Mouse (Mus musculus): Measurements from ENCODE around the gene Mitf. TPM values are rescaled to one million over a fixed set of nuclear protein-coding genes. Genes with fewer than 3 reads are reported as not detected.

Mitf gene
- polyA plus RNA-seq, 1 experiment, result 10.2 TPM

DNA sequence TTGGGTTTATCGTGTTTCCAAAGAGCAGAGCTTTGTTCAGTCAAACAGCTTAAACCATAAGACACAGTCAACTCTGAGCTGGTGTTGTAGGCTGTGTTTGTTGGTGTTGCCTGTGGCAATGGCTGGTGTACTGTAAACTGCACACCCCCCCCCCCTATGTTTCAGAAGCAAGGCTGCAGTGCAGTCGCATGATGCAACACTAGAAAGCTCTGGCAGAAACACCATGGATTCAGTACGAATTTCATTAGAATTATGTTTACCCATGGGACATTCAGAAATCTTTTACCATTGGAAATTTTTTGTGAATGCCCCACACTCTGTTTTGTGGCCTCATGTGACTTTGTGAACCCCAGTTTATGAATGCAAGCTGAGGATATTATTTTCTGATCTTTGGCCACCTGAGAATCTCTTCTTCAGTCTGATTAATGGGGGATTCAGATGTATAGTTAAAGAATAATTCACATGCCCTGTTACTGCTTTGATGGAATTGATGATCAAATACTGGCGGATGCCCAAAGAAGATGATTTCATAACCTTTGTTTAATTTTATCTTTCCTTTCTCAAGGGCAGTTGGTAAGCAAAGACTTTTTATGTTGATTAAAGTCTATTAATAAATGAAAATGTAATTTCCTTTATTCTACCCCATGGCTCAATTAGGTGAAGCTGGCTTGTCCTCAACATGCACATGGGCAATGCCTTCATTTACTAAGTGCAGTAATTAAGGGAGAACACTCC lies 64.6 kb downstream of the Mitf start:
- 88% methylated on average over 4 of the region's 4 CpGs for WGBS
- no peak for DNase-seq
- Histone ChIP-seq H3K27me3 (ENCODE audit: control insufficient read depth, insufficient read depth, low read length) (no peaks in the 10 kb centered on the region), H3K4me3 (replicated peaks; ENCODE audit: insufficient read depth, low read depth, low read length) (no peak overlapping the region), H3K4me1 (ENCODE audit: control insufficient read depth, insufficient read depth, low read length) (no peaks in the 10 kb centered on the region), H3K27ac (ENCODE audit: insufficient read depth, low read length) (no peak overlapping the region)
- TF ChIP-seq CTCF (IDR thresholded peaks at IDR 0.05; ENCODE audit: borderline replicate concordance, insufficient read depth, low read depth, low read length), result no peak
- no peak for TF ChIP-seq POLR2A (IDR thresholded peaks at IDR 0.05; ENCODE audit: borderline replicate concordance, insufficient read depth, low read length)

DNA sequence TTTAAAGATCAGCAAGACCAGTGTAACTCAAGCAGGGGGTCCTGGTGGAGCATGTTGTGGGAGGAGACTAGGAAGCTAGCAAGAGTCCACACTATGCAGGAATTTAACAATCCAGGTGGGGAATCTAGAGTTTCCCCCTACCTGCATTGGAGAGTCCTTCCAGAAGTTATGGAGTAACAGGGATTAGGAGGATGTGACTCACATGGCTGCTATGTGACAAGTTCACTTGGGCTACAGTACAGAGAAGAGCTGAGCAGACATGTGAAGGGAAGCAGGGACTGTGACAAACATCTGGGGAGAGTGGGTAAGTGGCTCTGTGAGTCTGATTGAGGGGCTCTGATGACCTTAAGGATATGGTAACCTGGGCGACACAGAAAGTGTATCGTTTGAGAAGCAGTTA lies 66.2 kb downstream of the Mitf start:
- no peak for DNase-seq
- TF ChIP-seq CTCF (IDR thresholded peaks at IDR 0.05; ENCODE audit: borderline replicate concordance, insufficient read depth, low read depth, low read length) (no peak), POLR2A (IDR thresholded peaks at IDR 0.05; ENCODE audit: borderline replicate concordance, insufficient read depth, low read length) (no peak)
- Histone ChIP-seq H3K27me3 (ENCODE audit: control insufficient read depth, insufficient read depth, low read length) (no peaks in the 10 kb centered on the region), H3K4me3 (replicated peaks; ENCODE audit: insufficient read depth, low read depth, low read length) (no peak overlapping the region), H3K27ac (ENCODE audit: insufficient read depth, low read length) (no peak overlapping the region), H3K4me1 (ENCODE audit: control insufficient read depth, insufficient read depth, low read length) (no peaks in the 10 kb centered on the region)
- WGBS, result 93% methylated on average over 2 of the region's 2 CpGs

DNA sequence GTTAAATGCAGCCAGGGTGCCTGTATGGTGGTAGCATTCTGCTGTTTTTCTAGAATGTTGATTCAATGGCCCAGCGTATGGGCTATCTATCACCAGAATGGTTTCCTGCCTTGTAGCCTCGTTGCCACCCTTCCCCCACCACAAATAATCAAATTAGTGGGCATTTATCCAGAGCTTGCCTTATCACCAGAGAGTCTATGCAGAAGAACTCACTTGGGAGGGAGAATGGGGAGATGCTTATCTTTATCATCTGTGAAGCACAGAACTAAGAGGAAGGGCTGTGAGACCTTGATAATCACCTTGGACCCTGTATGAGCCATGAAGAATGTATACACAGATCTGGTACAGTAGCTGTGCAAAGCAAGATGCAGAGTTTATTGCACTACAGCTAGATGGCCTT lies 70.1 kb downstream of the Mitf start:
- H3K27ac ChIP-seq (ENCODE audit: insufficient read depth, low read length), result no peak overlapping the region
- 86% methylated on average over 2 of the region's 2 CpGs for WGBS
- H3K27me3 ChIP-seq (ENCODE audit: control insufficient read depth, insufficient read depth, low read length), result no peaks in the 10 kb centered on the region
- peaks cover 8% of the 10 kb centered on the region for H3K4me1 ChIP-seq (ENCODE audit: control insufficient read depth, insufficient read depth, low read length)
- no peak overlapping the region for H3K4me3 ChIP-seq (replicated peaks; ENCODE audit: insufficient read depth, low read depth, low read length)
- DNase-seq, result no peak
- TF ChIP-seq POLR2A (IDR thresholded peaks at IDR 0.05; ENCODE audit: borderline replicate concordance, insufficient read depth, low read length), result no peak

DNA sequence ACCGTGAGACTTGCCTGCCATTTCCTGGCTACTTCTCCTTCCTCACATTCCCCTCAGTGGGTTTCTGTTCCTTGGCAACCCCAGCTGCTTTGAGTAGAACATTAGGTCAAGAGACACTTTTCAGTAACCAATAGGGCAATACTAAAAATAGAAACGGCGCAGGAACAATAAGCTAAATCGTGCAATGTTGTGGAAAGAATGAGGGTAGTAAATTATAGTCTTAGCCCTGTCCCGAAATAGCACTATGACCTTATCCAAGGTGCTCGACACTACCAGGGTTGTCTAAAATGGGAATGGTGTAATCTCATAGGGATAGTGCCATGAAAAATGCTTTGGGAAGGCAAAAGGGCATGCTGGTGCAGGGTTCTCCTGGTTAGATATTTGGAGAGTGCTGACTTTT lies 70.6 kb downstream of the Mitf start:
- TF ChIP-seq POLR2A (IDR thresholded peaks at IDR 0.05; ENCODE audit: borderline replicate concordance, insufficient read depth, low read length), result no peak
- TF ChIP-seq CTCF (IDR thresholded peaks at IDR 0.05; ENCODE audit: borderline replicate concordance, insufficient read depth, low read depth, low read length), result no peak
- Histone ChIP-seq H3K27ac (ENCODE audit: insufficient read depth, low read length) (no peak overlapping the region), H3K4me1 (ENCODE audit: control insufficient read depth, insufficient read depth, low read length) (peaks cover 9% of the 10 kb centered on the region), H3K4me3 (replicated peaks; ENCODE audit: insufficient read depth, low read depth, low read length) (no peak overlapping the region), H3K27me3 (ENCODE audit: control insufficient read depth, insufficient read depth, low read length) (no peaks in the 10 kb centered on the region)
- WGBS, result 56% methylated on average over 6 of the region's 6 CpGs
- DNase-seq, result no peak

DNA sequence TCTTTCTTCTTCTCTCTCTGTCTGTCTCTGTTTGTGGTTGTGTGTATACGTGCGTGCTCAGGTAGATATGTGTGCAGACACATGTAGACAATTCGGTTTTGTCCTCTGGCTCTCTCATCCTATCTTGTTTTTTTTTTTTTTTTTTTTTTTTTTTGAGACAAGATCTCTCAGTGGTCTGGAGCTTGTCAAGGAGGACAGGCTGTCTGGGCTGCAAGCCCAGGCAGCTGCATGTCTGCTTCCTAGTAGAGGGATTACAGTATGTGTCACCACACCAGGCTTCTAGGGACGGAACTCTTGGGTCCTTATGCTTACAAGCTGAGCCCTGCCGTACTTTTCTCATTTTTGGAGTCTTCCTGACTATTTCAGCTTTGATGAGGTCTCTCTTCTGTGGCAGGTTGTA lies 73.5 kb downstream of the Mitf start:
- no peak overlapping the region for H3K4me3 ChIP-seq (replicated peaks; ENCODE audit: insufficient read depth, low read depth, low read length)
- no peak overlapping the region for H3K27ac ChIP-seq (ENCODE audit: insufficient read depth, low read length)
- 79% methylated on average over 5 of the region's 5 CpGs for WGBS
- no peak for DNase-seq
- TF ChIP-seq CTCF (IDR thresholded peaks at IDR 0.05; ENCODE audit: borderline replicate concordance, insufficient read depth, low read depth, low read length), result no peak
- no peak for TF ChIP-seq POLR2A (IDR thresholded peaks at IDR 0.05; ENCODE audit: borderline replicate concordance, insufficient read depth, low read length)
- no peaks in the 10 kb centered on the region for H3K27me3 ChIP-seq (ENCODE audit: control insufficient read depth, insufficient read depth, low read length)
- H3K4me1 ChIP-seq (ENCODE audit: control insufficient read depth, insufficient read depth, low read length), result peaks cover 15% of the 10 kb centered on the region

DNA sequence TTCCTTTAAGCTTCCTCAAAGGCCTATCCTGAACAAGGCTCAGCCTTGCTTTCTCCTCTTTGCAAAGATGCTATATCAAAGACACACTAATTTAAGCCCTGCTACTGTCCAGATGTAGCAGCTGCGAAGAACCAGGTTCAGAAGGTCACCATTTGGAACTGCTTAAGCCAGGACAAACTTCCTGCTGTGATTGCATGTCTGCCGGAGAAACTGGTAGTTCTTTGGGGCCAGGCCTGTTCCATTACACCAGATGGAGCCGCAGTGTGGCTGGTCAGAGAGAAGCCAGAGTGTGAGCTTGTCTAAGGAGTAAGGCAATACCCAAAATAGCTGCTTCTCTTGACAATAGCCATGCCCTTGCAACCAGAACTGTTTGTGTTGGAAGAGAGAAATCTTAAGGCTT lies 75.1 kb downstream of the Mitf start:
- no peak for TF ChIP-seq CTCF (IDR thresholded peaks at IDR 0.05; ENCODE audit: borderline replicate concordance, insufficient read depth, low read depth, low read length)
- TF ChIP-seq POLR2A (IDR thresholded peaks at IDR 0.05; ENCODE audit: borderline replicate concordance, insufficient read depth, low read length), result no peak
- H3K27ac ChIP-seq (ENCODE audit: insufficient read depth, low read length), result peak overlapping the region; percentile 36; the same call in 1 of the 2 replicates
- peaks cover 15% of the 10 kb centered on the region for H3K4me1 ChIP-seq (ENCODE audit: control insufficient read depth, insufficient read depth, low read length)
- no peak overlapping the region for H3K4me3 ChIP-seq (replicated peaks; ENCODE audit: insufficient read depth, low read depth, low read length)
- H3K27me3 ChIP-seq (ENCODE audit: control insufficient read depth, insufficient read depth, low read length), result no peaks in the 10 kb centered on the region
- peak; percentile 70 to 83 for DNase-seq
- 11% methylated on average over 3 of the region's 3 CpGs for WGBS

DNA sequence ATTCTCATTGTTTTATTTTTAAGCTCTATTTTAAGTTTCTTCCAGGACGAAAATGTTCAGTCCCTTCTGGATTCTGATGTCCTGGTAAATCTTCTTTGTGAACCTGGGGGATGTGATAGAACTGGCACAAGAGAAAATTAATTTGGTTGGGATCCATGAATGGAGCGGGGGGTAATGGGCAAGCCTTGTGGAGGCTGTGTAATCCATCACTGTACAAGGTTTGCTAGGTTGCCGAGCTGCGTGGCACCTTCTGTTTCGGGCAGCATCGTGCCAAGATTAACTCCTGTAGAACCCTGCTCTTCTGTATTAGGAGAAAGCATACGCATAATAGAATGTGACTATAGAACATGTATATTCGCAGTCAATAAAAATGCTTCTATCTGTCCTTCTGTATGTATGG lies 76.1 kb downstream of the Mitf start:
- no peak overlapping the region for H3K27ac ChIP-seq (ENCODE audit: insufficient read depth, low read length)
- 13% methylated on average over 8 of the region's 8 CpGs for WGBS
- no peaks in the 10 kb centered on the region for H3K27me3 ChIP-seq (ENCODE audit: control insufficient read depth, insufficient read depth, low read length)
- no peak overlapping the region for H3K4me3 ChIP-seq (replicated peaks; ENCODE audit: insufficient read depth, low read depth, low read length)
- TF ChIP-seq POLR2A (IDR thresholded peaks at IDR 0.05; ENCODE audit: borderline replicate concordance, insufficient read depth, low read length) (no peak), CTCF (IDR thresholded peaks at IDR 0.05; ENCODE audit: borderline replicate concordance, insufficient read depth, low read depth, low read length) (no peak)
- DNase-seq, result peak; percentile 67 to 86
- peaks cover 15% of the 10 kb centered on the region for H3K4me1 ChIP-seq (ENCODE audit: control insufficient read depth, insufficient read depth, low read length)

DNA sequence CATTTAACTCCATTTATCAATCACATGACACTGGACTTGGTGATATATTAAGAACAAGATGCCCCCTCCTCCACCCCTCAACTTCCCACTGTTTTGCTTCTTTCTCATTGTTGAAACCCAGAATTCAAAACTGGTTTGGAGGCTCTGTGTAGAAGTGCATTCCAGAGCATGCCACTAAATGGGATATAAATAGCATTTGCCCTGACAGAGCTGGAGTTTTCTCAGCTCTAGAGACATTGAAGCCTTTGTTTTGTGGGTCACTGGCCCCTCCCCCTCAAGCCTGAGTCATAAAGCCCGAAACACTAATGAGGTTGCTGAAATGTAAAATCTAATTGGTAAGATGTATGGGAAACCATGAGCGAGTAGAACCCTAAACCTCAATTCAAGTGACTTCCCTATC lies 76.6 kb downstream of the Mitf start:
- Histone ChIP-seq H3K4me1 (ENCODE audit: control insufficient read depth, insufficient read depth, low read length) (peaks cover 15% of the 10 kb centered on the region), H3K4me3 (replicated peaks; ENCODE audit: insufficient read depth, low read depth, low read length) (no peak overlapping the region), H3K27ac (ENCODE audit: insufficient read depth, low read length) (no peak overlapping the region), H3K27me3 (ENCODE audit: control insufficient read depth, insufficient read depth, low read length) (no peaks in the 10 kb centered on the region)
- TF ChIP-seq POLR2A (IDR thresholded peaks at IDR 0.05; ENCODE audit: borderline replicate concordance, insufficient read depth, low read length) (no peak), CTCF (IDR thresholded peaks at IDR 0.05; ENCODE audit: borderline replicate concordance, insufficient read depth, low read depth, low read length) (no peak)
- DNase-seq, result peak; percentile 27 to 41
- 62% methylated on average over 2 of the region's 2 CpGs for WGBS

All from cerebellum, adult 2 months (tissue).